Mouse (Mus musculus): Measurements from ENCODE around the gene Abcc4.
A peak's percentile ranks its signal among the peaks of the same experiment; 100 is the strongest.

Gene Abcc4

DNA sequence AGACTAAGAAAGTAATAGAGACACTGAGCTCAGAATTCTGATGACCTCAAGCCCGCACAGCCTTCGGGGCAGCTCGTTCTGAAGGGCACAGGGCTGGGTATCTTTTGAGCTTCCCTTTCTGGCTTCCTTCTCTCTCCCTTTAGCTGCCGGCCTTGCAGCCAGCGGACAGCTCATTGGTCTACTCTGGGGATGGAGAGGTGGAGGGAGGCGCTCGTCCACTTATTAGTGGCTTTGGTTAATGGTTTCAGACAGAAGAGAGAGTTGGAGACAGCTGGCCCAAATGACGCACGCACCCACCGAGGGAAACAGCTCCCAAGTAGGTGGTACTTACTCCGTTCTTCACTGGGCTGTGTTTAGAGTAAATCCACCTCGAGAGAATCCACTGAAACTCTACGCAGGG, 214.7 kb downstream of the Abcc4 start:
- no peak for DNase-seq

DNA sequence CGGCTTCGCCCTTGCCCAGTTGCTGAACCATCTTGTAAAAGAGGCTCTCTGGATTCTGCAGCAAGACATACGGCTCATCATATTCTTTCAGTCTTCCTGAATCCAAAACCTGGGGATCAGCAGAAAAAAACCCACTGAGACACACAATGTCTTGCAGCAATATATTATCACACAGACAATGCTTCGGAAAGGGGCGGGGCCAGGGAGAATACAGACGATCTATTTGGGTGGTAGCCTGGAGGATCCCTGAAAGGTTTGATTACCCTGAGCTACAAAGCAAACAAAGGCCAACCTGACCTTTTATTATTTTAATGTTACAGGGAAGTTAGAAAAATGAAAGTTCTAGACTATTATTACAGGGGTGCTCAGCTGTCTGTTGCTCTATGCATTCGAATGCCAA, 215.5 kb downstream of the Abcc4 start:
- no peak for DNase-seq

DNA sequence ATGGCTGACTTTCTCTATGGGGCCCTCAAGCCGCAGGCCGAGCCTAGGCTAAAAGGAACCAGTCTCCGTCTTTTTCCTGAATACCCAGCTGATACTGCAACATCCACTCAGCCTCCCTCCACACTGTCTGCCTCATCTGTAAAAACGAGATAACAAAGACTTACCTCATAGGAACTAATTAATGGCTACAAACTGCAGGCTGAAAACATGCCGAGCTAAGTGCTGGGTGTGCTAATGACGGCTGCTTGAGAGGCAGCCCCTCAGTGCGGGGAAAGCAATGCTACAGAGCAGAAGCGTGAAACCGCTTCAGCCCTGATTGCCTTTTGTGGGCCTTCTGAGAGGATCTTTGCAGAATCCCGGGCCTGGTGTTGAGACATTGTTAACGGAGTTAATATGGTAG, 219.7 kb downstream of the Abcc4 start:
- DNase-seq, result no peak

DNA sequence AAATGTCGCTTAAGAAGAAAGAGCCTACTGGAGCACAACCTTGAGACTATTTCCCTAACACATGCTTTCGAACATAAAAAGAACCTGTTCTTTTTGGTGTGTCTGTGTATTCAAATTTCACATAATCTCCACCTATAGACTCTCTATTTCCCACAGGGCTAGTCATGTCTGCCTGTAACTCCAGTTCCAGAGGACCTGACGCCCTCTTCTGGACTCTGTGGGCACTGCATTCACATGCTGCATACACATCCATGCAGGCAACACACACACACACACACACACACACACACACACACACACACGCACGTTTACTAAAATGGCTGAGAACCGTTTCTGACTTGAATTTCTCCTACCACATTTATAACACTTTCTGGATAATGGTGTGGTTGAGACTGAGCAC, 220.4 kb downstream of the Abcc4 start:
- DNase-seq, result peak in 1 of 2 experiments; percentile 8

DNA sequence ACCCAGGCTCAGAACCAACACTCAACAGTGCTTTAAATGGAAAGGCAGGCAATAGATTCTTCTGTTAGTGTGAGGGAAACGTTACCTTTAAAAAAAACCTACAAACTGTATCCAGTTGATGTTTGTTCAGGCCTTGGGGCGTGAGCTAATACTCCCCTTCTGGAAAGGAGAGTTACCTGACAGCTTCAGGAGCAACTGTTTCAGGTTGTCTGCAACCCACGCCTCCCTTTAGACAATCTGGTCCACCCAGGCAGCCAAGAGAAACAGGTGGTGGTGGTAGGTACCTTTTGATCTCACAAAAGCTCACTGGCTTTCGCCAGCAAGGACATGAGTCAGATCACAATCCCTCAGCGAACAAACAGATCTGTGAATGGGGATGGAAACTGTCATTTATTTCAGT, 223.7 kb downstream of the Abcc4 start:
- DNase-seq, result no peak

DNA sequence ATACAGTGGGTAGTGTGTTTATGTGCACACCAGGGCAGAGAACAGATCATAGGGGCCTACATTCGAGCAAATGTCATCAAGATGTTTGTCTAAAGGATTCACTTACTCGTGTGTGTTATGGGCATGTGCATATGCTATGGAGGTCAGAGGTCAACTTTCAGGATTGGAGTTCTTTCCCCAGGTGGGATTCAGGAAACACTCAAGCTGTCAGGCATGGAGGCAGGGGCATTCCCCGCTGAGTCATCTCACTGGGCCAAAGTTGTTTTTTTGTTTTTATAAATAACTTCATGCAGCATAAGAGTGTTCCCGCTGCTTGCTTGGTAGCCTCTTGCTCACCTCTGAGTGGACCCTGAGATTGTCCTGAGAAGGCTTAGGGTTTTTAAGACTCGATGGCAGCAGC, 224.2 kb downstream of the Abcc4 start:
- no peak for DNase-seq

DNA sequence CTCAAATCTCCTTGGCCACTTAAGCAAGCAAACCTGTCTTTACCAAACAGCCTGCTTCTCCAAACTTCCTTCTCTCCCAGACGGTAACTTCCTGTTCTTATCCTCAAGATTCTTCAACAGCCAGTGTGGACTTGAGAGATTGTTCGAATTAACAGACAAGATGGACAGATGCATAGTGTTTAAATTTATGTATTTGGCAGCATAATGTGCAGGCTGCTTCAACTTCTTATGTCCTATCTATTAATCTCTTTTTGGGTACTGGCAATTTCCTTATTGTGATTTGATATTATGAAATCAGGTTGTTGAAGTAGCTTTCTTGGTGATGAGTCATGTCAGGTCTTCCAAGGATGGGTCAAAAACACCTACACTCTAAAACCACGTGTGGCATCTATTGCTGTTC, 229.7 kb downstream of the Abcc4 start:
- no peak for DNase-seq

DNA sequence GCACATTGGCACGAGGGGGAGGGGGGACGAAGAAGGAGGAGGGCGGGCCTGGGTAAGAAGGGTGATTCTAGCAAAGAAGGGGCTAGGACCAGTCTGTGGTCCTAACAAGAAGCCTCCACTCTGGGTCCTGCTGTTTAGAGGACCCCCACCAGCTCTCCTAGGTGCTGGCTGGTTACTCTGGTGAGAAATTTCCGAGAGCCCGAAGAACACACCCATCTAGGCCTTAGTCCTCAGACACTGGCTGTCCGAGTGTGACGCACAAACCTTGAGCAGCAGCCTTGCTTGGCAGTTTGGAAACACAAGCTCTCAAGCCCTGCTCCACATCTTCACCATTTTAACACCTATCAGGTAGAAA, 230.9 kb downstream of the Abcc4 start:
- no peak for DNase-seq

DNA sequence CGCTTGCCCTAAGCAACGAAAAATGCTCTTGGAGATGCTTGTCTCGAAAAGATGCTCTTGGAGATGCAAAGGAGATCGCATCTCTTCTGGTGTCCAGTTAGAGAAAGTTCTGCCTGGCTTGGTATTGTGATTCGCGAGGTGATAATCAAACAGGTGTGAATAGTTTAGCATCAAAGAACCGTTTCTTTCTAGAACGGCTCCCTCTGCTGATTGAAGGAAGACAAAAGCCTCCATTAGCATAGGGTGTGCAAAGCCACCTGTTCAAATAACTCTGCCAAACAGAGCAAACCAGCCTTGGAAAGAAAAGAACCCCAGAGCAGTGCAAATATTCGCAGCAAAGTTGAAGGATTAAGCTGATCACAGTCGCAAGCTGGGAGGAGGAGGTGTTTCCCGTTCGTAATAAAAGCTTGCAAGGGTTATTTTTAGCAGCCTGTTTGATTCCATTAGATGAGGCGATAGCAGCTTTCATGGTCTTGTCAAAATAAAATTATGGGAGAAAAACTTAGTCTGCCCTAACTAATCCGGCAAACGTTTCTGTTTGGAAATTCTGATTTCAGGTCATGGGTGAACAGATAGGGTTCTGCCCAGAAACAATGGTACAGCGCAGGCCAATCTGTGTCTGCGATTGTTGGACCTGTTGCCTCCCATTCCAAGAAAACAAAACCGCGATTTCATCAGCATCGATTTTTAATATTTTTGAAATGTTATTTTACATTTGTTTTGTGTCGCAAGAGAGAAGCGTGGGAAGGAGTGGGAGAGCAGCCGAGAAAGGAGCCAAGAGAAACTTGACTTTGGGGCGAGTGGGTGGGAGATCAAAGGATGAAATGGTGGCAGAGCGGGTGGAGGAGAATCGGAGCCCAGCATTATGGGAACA, 231.6 kb downstream of the Abcc4 start:
- DNase-seq, result no peak

DNA sequence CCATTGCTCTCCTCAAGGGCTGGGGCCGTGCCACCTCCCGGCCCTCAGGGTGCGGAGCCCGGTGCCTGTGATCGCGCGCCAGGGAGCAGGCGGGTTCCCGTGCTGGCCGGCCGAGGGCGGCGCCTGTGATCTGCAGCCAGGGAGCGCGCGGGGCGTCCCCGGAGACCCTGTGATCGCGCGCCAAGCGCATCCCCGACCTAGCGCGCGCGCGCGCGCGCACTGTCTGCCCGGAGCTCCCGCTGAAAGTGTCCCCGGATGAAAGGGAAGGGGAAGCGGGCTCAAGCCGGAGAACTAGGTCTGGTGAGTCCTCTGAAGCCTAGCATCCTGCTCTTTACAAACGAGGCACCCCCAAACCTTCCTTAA, 232.2 kb downstream of the Abcc4 start:
- DNase-seq, result peak in 1 of 2 experiments; percentile 4

DNA sequence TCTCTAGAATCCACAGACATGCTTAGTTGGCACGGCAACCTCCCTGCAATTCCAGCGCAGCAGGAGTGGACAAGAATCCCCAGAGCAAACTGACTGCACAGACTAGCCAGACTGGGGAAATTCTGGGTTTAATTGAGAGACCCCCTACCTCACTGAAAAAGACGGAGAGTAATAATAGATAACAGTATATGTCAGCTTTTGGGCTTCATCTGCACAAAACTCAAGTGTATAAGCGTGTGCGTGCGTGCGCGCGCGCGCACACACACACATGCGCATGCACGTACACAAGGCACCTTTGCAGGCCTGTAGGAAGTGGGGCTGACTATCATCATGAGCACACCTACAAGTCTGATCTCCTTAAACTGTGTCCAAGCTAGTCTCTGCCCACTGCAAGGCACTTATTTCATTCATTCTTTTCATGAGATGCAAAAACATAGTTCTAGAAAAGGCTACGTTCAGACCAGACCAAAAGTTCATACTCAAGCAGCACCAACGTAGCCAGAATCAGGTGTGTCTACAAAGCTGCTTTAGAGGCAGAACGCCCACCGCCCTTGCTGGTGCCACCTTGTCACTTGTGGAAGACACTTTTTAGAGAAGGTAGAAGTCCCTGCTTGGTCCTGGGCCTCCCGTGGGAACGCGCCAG, 232.7 kb downstream of the Abcc4 start:
- DNase-seq, result no peak

DNA sequence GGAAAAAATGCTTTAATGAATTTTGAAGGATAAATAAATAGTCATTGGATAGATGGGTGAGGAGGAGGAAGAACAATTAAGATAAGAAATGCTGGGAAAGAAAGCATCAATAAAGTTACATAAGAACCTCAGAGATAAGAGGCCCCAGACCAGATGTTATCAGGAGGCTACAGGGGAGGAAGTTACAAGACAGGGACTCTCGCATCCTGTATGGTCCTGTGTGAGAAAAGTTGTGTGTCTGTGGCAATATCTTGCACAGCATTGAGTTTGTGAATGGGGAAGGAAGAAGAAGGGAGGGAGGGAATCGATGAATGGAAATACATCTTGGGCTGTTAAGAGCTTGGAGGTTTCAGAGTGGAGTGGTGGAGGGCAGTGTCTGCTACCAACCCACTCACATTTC, 240.7 kb downstream of the Abcc4 start:
- DNase-seq, result no peak

DNA sequence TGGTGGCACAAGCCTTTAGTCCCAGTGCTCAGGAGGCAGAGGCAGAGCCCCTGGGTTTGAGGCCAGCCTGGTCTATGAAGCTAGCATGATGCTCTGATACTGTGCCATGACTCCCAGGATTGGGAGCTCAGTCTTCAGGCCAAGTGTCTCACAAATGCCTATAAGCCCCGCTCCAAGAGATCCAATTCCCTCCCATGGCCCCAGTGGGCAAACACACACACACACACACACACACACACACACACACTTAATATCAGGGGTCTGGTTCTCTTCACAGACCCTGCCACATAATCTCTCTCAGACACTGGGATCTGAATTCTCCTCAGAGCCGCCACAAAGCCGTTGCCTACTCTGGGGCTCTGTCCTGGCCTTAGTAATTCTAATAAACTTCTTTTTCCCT, 241.6 kb downstream of the Abcc4 start:
- no peak for DNase-seq

DNA sequence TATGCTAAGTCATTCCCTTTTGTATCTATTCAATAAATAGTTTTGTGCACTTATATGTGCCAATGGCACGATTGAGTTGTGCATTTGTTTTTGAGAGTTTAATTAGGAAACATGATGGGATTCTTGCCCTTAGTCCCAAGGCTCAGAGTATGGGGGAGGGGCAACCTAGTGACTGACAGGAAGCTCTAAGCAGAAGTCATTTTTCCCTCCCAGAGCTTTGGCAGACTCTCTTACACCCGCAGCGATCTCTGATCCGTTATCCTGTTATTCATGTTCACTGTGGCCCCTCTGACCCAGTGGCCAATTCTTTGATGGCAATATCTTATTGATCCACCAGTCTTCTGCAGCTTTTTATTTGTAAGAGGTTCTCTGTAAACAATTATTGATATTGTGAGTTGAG, 253.4 kb downstream of the Abcc4 start:
- DNase-seq, result no peak

DNA sequence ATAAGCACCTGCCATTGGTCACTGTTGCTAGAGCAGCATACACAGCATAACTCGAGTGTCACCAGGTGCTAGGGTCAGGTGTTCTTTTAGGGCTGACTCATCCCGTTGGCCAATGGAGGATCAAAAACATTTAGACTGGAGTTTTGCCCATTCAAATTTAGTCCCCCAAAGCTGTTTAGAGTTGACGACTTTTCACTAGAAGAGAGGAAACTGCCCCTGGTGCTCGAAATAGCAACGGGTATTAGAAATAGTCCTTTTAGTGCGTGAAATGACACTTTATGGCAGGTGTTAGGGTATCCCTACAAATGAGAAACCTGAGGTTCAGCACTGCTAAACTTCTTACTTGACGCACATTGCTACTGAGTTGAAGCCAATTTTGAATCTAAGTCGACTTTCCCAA, 265.9 kb downstream of the Abcc4 start:
- no peak for DNase-seq

DNA sequence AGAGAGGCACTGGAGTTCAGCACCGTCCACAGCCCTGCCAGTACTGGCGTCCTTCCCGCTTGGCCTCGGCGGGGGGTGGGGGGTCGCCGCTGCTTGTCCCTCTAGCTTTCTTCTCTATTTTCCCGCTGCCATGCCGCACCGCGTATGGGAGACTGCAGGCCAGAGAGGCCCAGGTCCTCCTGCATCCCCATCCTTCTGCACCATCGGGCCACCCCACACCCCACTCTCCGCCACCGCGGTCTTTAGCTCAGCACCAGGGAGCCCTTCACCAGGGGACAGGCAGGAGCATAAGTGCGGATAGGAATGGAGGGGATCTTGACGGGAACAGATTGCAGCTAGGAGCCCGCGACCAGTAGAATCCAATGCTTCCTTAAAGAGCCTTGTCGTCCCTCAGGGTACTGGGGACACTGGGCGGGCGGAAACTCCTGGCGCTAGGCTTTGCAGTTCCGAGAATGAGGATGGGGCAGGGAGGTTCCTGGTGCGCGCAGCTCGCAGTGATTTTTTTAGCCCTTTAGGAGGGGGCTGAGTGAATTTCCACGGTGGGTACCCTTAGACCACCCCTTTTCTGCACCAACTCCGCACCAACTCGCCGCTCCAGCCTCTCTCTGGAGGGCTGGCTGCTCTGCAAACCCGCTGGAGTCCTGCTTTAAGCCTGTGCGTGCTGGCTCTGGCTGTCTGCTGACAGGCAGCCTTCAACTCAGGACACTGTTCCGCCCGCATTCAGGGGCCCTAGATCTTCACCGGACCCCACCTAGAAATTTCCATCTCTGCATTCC, 268.7 kb downstream of the Abcc4 start:
- peak in 1 of 2 experiments; percentile 8 for DNase-seq

DNA sequence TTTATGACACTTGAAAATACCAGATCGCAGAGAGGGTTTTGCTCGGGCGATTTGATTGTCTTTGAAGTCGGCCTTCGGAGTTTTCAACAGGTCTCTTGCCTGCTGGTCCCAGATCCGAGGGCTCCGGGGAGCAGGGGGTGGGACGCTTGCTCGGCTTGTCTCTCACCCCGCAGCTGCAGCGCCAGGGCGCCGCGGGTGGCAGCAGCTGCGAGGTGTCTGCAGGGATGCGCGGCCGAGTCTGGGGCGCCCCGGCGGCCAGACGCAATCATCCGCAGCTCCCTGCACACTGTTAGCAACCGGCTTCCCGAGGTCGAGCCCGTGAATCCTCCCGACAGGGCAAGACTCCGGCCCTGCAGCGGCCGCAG, 269.2 kb downstream of the Abcc4 start:
- peak; percentile 1 to 52 for DNase-seq

DNA sequence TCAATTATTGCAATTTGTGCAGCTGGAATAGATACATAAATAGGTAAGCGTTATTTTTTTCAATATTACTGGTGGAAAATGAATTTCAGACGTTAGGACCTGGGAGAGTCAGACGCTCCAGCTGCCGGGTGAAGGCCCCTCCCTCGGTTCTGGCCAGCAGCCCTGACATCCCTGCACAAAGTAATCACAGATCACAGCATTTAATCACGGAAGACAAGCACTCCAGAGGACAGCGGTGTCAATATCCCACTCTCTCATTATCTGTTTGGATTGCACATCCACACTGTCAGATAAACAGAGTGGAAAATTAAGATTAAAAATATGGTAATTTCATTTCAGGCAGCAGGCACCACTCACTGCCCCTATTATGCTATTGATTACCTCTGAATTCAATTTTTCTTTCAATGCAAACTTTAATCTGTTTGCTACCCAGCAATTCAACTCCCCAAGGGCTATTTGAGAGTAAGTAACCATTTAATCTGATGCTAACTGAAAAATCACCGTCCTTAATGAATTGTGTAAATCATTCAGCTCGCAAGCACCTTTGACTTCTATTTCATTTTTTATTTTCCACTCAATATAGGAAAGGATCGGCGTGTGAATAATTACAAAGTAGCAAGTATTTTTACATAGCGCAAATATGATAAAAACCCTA, 270.2 kb downstream of the Abcc4 start:
- DNase-seq, result no peak

DNA sequence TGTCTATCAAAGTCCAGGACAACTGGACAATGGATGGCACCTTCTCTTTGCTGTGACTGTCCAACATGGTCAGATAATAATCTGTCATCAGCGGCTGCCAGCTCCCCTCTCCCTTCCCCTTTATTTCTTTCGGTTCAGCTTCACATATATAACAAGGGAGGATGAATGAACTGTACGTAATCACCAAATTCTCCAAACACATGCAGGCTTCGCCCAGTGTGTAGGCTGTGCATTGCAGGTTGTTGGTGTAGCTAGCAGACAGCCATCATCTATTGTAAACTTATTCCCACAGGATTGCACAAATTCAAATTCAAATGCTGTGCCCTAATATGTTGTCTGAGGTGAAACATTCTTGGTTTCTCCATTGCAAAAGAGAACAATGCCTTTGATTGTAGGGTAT, 271.2 kb downstream of the Abcc4 start:
- DNase-seq, result no peak

DNA sequence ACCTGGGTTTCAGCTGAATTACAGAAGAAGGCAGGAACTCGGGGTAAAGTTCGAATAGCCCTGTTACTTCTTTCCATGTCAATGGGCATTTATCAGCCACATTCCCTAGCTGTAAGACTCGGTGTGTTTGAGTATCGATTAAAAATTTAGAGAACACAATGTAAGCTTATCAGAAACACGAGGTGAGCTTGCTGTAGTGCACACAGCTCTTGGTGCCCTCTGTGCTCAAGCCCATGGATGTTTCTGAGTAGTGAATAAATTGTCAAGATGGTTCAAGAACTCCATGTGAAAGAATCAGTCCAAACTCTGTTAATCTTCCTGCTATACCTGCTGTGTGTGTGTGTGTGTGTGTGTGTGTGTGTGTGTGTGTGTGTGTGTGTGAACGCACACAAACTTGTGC, 272.2 kb downstream of the Abcc4 start:
- DNase-seq, result no peak
